Mouse (Mus musculus): Measurements from ENCODE around the gene Mup4.
"Not testable (repeated sequence)": the region's sequence is repeated elsewhere in the genome, so short reads cannot be mapped to it uniquely, and the experiment has no call there.

Mup4 gene

DNA sequence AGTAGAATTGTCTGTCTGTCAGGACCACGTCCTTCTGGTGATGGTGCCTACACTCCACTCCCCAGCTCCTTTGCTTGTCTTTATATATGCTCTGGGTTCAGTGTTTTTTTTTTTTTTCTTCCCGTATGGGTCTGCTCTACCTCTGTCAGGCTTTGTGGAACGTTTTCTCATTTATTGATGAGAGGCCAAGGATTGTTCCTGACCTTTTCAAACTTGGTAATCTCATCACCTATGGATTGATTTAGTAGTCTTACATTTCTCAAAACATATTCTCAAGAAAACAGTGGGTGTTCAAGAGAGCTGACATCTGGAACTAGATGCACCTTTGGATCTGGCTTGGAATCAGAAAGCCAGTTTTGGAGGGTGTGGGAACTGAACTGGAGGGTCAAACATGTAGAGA, at the start of gene Mup4:
TSS of gene Mup4 (minus strand) at position 101 of the 400 bp plus-strand sequence.
- DNase-seq (ENCODE audit: low spot score in 2 of 2), result no peak

DNA sequence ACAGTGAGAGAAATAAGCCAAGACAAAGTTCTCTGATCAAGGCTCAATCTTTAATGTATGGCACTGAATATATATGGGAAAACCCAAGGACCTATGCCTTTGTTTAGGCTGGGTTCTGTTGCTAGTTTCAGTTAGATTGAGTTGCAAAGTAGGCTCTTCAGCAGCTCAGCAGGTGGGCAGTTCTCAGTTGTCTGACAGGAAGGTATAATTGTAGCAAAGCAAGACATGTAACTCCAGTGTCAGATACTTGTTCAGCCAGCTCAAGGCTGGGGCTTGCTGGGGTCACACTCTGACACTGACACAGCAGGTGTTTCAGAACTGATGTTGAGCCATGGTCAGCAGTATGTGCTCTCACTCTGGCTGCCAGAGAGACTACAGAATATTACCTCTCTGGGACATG, 37.4 kb upstream of the Mup4 start:
- not testable (repeated sequence) for DNase-seq (ENCODE audit: low spot score in 2 of 2)

DNA sequence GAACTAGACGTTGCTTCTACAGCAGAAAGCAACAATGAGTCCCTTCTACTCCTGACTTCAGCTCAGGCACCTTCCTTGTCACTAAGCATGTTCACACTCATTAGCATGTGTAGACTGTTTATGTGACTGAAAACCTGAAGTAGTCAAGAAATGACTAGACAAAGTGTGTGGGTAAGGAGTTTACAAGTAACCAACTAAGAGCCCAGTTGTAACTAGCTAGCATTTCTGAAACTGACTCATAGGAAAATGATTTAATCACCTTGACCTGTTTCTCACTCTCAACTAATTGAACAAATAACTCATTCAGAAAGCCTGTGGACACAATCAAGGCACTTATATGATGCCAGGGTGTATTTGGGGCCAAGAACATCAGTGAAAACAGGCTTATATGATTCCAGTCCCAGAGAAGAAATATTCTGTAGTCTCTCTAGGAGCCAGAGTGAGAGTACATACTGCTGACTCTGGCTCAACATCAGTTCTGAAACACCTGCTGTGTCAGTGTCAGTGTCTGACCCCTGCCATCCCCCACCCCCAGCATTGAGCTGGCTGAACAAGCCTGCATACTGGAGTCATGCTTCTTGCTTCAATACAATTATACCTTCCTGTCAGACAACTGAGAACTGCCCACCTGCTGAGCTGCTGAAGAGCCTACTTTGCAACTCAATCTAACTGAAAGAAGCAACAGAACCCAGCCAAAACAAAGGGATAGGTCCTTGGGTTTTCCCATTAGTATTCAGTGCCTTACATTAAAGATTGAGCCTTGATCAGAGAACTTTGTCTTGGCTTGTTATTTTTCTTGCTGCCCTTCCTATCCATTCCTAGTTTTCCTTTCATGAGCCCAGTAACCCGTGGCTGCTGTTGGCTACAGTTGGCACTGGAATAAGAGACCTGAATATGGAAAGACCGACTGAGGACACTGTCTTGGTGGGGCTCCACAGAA, 3.2 kb upstream of the Mup4 start, which contains the start of gene Mup6:
TSS of gene Mup6 (plus strand) at position 890 of the 940 bp plus-strand sequence.
- no peak for DNase-seq (ENCODE audit: low spot score in 2 of 2)

DNA sequence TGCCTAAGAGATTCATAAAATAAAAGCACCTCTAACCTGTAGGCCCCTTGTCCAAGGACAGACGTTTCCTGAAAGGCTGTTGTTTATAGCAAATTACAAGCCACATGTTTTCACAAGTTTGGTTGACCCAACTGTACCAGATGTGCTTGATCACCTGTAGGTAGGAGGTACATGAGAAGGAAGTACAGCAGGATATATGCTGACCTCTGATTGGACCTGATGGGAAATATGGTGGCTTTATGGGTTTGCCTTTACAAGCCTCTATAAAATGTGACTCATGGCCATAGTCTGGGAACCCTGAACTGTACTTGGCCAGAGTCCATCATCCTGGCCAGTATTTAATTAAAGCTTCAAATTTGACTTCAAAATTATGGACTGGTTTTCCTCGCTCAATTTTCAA, 23.0 kb downstream of the Mup4 start:
- no peak for DNase-seq (ENCODE audit: low spot score in 2 of 2)

DNA sequence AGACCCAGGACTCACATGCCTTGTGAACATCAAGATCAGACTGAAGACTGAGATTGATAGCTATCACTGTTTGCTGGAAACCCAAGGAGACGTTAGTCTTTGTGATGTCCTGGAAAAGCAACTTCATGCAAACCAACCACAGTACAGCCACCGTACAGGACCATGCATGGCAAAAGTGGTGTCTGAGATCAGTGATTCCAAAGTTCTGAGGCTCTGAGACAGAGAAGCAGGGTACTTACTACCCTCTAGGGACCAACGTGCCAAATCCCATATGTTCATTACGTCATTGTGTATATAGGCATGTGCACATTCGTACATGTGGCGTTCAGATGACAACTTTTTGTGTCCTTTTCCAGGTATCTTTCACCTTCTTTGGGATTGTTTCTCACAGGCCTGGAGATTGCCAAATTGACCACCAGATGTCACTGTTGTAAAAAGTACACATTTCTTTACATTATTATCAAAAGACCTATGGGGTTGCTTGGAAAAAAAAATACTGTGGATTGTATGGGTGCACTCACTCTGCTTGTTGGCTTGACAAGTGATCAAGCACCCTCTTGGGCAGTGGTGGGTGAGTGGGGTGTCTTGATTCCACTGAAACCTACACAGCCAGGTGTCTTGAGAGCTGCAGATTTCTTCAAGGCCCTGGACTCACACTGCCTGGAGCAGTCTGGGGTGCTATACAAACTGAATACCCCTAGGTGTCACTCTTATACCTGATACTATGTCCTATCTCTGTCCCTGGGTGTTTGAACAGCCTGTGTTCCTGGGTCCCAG, 27.8 kb downstream of the Mup4 start:
- DNase-seq (ENCODE audit: low spot score in 2 of 2), result peak; percentile 15 to 20

DNA sequence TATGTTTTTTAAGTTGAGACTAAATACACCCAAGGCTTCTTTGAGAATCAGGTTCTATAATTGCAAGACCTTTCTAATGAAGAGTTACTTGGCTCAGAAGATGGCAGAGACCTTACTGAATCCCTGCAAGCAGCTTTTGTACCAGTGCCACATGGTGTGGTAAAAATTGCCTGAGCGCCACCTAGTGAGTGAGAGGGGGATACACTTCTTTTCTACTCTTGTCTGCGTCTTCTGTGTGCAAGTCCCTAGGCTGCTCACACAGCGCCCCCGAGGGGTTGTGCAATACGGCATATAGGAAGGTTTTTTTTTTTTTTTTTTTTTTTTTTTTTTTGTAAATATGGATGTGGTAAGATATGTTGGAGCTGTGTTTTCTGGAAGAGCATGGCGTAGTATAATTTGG, 32.2 kb downstream of the Mup4 start:
- DNase-seq (ENCODE audit: low spot score in 2 of 2), result peak; percentile 73 to 75

DNA sequence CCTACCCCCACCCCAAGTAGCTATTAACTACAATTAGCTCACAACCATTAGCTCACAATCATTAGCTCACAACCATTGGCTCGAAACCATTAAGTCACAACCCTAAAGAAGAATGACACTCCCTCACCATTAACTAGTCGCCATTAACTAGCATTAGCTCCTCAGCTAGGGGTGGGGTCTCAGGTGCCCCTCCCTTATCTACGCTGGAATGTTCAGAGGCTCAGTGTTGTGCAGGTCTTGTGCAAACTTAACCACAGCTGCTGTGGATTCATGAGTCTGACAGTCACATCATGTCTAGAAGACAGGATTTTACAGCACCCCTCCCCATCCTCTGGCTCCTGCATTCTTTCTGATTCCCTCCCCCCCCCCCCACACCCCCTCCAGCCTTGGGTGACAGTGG, 32.8 kb downstream of the Mup4 start:
- no peak for DNase-seq (ENCODE audit: low spot score in 2 of 2)

DNA sequence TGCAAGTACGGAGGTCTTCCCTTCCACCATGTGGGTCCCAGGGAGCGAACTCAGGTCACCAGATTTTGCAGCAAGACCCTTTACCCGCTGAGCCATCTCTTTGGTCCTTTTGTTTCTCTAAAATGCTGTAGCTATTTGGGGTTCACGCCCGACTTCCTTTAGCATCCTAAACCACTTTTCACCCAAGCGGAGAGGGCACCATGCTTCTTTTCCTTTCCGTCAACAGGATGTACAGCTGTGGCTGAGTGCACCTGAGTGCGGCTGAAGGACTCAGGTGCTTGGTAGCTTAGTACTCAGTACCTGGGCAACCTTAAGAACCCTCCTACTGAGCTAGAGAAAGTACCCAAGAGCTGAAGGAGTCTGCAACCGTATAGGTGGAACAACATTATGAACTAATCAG, 35.4 kb downstream of the Mup4 start:
- no peak for DNase-seq (ENCODE audit: low spot score in 2 of 2)

DNA sequence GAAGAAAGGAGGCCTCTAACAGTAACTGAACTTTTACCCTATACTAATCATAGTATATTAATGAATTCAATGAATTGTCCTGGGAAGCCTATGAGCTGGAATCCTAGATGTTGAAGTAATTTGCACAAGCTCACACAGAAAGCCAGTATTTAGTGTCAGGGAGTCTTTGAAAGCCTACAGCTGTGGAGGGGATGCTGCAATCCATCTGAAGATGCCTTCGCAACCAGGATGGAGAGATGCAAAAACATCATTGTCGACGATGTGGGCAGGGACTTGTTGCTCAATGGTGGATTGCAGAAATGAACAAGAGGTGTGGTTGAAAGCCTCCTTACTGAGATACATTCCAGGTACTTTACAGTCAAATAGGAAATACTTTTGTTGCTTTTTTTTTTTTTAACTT, 42.5 kb downstream of the Mup4 start:
- no peak for DNase-seq (ENCODE audit: low spot score in 2 of 2)

DNA sequence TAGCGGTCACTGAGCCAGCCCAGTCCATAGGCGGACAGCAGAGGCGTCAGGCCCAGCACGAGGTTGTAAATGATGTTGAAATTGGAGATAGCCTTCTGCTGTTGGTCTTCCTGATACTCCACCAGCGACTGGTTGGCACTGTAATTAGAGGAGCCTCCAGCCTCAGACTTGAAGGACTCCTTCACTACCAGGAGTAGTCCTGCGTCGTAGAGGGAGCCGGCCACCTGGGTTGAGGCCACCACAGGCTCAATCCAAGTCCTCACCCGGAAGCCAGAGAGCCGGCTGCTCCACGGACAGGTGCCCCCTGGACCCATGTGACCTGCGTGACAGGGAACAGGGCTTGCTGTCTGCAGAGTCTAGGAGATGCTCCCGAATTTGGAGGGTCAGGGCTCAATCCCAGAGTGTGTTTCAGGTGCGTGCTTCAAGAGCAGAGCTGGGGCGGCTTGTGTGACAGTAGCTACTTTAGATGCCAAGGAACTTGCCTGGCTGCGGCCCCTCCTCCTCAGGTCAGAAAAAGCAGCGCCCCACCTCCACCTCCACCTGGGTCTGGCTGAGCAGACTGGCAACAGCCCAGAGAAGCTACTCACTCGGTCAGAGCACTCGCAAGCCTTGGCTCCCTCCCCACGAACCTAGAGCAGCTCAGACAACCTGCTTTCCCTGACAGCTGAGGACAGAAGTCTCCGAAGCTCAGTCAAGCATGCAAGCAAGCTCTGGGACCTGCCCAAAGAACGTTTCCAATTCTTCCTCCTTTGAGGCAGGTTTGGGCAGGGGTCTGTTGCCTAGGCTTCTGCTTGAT, 45.7 kb downstream of the Mup4 start, which contains the start of gene Slc46a2:
TSS of gene Slc46a2 (minus strand) at position 449 of the 796 bp plus-strand sequence.
- no peak for DNase-seq (ENCODE audit: low spot score in 2 of 2)

DNA sequence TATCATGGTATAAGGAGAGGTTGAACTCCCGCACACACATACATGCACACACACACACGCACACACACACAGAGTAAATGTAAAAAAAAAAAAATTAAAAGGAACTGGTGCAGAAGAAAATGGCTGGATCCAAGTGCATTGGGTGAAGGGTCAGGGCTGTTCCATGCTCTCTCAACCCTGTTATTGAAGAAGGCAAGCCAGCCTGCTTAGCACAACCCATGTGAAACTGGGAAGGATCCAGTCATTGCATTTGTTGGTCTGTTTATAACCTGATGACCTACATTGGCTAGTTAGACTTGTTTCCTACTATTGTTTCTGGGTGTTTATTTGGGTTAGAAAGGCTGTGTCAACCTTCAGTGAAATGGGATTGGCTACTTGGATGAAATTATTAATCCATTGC, 51.7 kb downstream of the Mup4 start:
- DNase-seq (ENCODE audit: low spot score in 2 of 2), result no peak

DNA sequence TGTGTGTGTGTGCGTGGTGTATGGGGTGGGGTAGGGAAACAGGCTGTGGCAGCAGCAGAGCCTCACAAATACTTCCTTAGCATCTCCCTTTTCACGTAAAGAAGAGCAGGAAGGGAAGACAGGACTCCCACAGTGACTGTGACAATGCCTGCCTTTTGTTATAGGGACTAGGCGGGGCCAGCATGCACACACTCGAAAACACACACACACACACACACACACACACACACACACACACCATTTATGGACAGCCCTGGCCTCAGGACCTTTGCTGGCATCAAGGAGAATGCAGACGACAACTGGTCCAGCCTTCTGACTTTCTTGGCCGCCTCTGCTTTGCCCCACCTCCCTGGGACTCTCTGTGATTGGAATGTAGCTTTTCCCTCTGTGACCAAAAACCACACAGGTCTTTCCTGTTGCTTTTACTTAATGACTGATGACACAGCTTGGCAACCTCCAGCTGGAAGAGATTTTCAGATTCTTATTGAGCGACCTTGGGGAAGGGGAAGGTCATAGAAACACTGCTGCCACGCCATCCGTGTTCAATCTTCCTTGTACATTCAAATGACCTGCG, 52.8 kb downstream of the Mup4 start:
- no peak for DNase-seq (ENCODE audit: low spot score in 2 of 2)

DNA sequence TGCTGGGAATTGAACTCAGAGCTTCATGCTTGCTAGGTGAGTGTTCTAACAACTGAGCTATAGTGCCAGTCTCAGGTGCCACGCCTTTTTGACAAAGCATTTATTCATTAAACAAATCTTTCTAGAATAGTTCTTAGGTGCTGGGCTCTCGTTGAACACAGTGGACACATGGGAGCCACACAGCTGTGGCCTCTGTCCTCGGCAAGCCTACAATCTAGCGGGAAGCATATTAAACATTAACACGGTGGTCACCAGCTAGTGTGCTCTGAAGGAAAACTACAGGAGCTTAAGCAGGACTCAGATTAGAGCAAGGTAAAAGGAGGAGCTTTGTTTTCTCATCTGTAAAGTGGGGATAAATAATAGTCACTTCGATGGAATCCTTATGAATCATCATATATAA, 53.4 kb downstream of the Mup4 start:
- no peak for DNase-seq (ENCODE audit: low spot score in 2 of 2)
